15 mouse cellular contexts compared by ENCODE assay signal in genomic region chr6:108021646-108022045, GRCm38 (mm10). TPM values are rescaled to one million over a fixed set of nuclear protein-coding genes. Genes with fewer than 3 reads are reported as not detected.
DNase-seq lines count a peak whose midpoint lies in the region.
"Had no signal": no experiment of that assay in that cellular context is flagged by ENCODE, and none has a peak within 500 bp of the region (broad histone marks: within the 10 kb centered on the region; RNA-seq: fewer than 3 reads in every experiment).

No protein-coding gene starts in this region.

- intact Hi-C loops in left cerebral cortex, postnatal 14 days (cut with DNase I) = loop anchor here (10.0 kb wide), 1 partner anchor 297 kb away; no protein-coding TSS in a partner anchor
- intact Hi-C loops in gastrocnemius, postnatal 36 days (cut with DNase I) = no loop called here

- DNase-seq in frontal cortex, postnatal 14 days (ENCODE audit: low spot score in 2 of 2) = peak; percentile 21 to 44
- DNase-seq in layer of hippocampus, adult 9-10 months (ENCODE audit: low spot score) = peak; percentile 15
- peak; percentile 59 to 76 for DNase-seq in left cerebral cortex, postnatal 14 days (ENCODE audit: low spot score in 2 of 2)
- DNase-seq in right cerebral cortex, postnatal 36 days (ENCODE audit: low spot score in 2 of 2) = peak; percentile 72 to 85
- no peak for DNase-seq in spleen, postnatal 4 days (ENCODE audit: low spot score in 2 of 2)
- no peak for DNase-seq in kidney, postnatal 4 days
- no peak for DNase-seq in thymus, postnatal 4 days
- DNase-seq in gastrocnemius, postnatal 36 days = no peak
- DNase-seq: cerebellum, adult 11-12 months; cerebellum, postnatal 25 days; gastrocnemius, postnatal 14 days; heart, postnatal 10 days; kidney, adult 11 months; kidney, postnatal 14 days; liver, embryonic 13.5 days had no signal

RNA-seq across cellular contexts. Expression of gene Setmar, which starts 43.2 kb away (rescaled TPM):
- 1 to 10 TPM; 7.6 to 8.0 TPM for total RNA-seq in left cerebral cortex, postnatal 14 days (2021)
- total RNA-seq in gastrocnemius, postnatal 36 days (2021) = 1 to 10 TPM; 3.8 to 4.1 TPM

Comparison
In these comparisons a context has a peak if more than half of its experiments do, and no peak if none do; other contexts are left out.
1. DNase-seq: peak in frontal cortex, postnatal 14 days (2 of 2), layer of hippocampus, adult 9-10 months (single experiment), left cerebral cortex, postnatal 14 days (2 of 2) and right cerebral cortex, postnatal 36 days (2 of 2); none in spleen, postnatal 4 days (0 of 2), kidney, postnatal 4 days (0 of 2), thymus, postnatal 4 days (single experiment) and gastrocnemius, postnatal 36 days (0 of 2).